Mouse (Mus musculus) NIH3T3 (cell line): ENCODE data around the gene Zfp804a.
A peak's percentile ranks its signal among the peaks of the same experiment; 100 is the strongest.

Experiments used
- DNase-seq: peaks from one replicate; pipeline ENCODE4 v3.0.0-alpha.2; 2012; ENCODE audit warnings: low read depth

Gene Zfp804a

GRCm38 (mm10) chr2:82053185-82053891, at the start of gene Zfp804a:
Gene Zfp804a (plus strand): TSS chr2:82053222.
- no peak for DNase-seq

- DNase-seq = no peak
These were observed 1.4 kb upstream of the Zfp804a start for GRCm38 (mm10) chr2:82051635-82052034.

GRCm38 (mm10) chr2:82052338-82053184, 461 bp upstream of the Zfp804a start:
- DNase-seq = no peak

GRCm38 (mm10) chr2:82054446-82054845, 1.4 kb downstream of the Zfp804a start:
- no peak for DNase-seq

DNA sequence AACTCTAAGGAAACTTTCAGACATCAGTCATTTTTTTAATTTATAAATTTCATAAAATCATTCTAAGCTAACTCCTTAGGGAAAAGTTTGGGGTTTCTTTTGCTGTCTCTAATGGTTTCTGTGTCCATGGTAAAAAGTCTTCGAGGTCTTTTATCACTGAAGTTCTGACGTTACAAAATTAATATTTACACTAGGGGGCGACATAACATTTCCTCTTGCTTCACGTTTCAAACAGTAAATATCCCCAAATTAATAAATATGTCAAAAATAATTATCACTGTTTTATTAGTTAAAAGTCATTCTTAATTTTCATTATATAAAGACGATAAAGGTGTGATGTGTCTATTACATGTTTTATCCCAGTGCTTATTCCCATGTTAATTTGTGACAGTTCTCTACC, 11.6 kb downstream of the Zfp804a start:
- DNase-seq = peak; percentile 20

GRCm38 (mm10) chr2:82067912-82068311, 14.9 kb downstream of the Zfp804a start:
- DNase-seq = no peak

GRCm38 (mm10) chr2:82069172-82069571, 16.1 kb downstream of the Zfp804a start:
- DNase-seq = no peak

GRCm38 (mm10) chr2:82076883-82077282, 23.9 kb downstream of the Zfp804a start:
- DNase-seq = no peak

DNA sequence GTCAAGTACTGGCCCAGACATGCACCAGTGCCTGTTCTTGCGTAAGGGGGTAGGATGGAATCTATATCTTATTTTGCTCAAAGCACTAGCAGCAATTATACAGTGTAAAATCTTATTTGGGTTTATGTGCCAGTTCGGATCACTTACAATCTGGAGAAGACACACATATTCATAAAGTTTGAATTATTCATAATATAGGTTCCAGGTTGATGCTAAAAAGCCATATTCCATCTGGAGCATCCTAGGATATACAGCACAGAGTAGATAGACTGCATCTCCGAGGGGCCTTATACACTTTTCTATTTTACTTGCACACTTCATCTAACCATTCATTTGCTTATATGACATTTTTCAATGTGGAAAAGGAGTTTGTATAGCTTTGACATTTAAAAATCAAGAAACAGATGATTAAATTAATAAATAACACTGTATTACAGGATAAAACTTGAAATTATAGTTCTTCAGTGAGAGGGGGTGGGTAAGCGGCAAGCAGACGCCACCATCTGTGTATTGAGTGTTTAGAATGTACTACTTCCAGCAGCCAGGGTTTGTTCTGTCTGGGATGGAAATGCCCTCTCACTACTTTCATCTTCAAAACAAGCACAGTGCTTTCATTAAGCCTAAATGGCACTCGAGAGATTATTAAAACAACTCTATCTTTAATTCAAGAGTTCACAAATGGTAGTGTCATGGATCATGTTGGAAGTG, 25.4 kb downstream of the Zfp804a start:
- DNase-seq = no peak

GRCm38 (mm10) chr2:82080678-82081077, 27.7 kb downstream of the Zfp804a start:
- no peak for DNase-seq

GRCm38 (mm10) chr2:82113148-82113547, 60.1 kb downstream of the Zfp804a start:
- no peak for DNase-seq

DNA sequence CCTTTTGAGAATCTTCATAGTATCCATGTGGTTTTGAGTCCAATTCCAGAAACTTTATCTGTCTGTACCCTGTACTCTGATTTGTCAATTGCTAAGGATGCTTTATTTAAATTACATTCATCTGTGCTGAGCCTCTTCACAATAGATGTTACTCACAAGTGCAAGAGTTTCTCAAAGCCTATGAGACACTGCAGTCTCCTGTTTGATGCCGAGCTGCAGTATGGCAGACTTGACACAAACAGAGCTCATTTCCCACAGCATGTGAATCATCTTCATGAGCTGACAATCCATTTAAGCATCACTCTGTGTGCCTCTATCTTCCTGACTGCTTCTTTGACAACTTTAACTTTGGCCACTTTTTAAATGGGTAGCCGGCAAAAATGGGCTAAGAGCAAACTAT, 60.6 kb downstream of the Zfp804a start:
- no peak for DNase-seq

DNA sequence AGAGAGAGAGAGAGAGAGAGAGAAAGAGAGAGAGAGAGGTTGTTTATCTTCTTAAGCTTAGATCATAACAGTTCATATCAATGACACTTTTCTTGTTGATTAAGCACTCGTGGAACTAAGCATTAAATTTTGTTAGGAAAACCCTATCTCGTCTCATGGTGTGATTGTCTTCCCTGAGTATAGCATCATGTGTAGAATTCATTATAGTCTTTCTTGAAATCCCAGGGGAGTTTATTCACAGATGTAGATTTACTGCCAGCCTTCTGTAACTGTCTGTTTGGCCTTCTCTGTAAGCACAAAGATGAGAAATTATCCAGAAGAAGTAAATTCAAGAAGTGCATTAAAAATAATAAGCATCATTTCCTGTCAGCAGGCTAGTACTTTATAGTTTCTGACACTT, 66.6 kb downstream of the Zfp804a start:
- DNase-seq = no peak

GRCm38 (mm10) chr2:82178693-82179092, 125.7 kb downstream of the Zfp804a start:
- no peak for DNase-seq

GRCm38 (mm10) chr2:82181010-82181409, 128.0 kb downstream of the Zfp804a start:
- DNase-seq = no peak

- no peak for DNase-seq
These were observed 146.9 kb downstream of the Zfp804a start for GRCm38 (mm10) chr2:82199901-82200300.

DNA sequence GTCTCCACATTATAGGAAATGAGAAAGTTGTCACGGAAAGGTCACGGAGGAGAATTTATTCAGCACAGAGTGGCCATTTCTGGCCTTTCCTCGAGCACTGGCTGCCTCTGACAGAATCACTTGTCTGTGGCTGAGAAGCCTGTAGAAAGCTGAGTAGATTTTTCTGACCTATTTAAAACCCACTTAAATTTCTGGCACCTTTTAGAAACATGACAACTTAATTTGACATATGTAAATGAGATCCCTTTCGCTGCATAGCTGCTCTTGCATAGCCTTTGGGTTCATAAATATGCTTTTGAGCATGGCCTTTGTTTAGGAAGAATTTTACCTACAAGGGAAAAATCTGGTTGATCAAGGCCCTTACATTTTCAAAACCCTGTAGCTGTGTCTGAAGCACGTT, 147.6 kb downstream of the Zfp804a start:
- no peak for DNase-seq

- DNase-seq = no peak
These were observed 157.6 kb downstream of the Zfp804a start for GRCm38 (mm10) chr2:82210605-82211004.

- DNase-seq = no peak
These were observed 158.9 kb downstream of the Zfp804a start for GRCm38 (mm10) chr2:82211972-82212371.

- no peak for DNase-seq
These were observed 164.9 kb downstream of the Zfp804a start for GRCm38 (mm10) chr2:82217873-82218272.

DNA sequence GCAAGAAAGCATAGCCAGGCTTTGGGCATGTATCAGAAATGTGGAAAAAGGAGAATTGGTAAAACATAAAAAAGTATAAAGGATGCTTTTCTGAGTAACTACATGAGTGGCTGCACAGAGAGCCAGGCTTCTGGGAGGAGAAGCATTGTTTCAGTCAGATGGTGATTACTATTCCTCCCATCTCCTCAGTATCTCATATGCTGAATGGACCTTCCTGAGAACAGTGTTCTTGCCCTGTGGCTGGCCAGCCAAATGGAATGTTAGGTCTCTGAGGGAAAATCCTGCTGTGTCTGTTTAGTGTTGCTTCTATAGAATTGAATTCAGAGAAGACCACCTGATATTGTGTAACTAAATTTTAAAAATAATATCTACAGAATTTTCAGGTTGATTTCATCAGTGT, 193.0 kb downstream of the Zfp804a start:
- DNase-seq = no peak

GRCm38 (mm10) chr2:82246902-82247522, 194.0 kb downstream of the Zfp804a start:
- no peak for DNase-seq
